Mouse (Mus musculus): ENCODE data around the gene Caskin2.

DNA sequence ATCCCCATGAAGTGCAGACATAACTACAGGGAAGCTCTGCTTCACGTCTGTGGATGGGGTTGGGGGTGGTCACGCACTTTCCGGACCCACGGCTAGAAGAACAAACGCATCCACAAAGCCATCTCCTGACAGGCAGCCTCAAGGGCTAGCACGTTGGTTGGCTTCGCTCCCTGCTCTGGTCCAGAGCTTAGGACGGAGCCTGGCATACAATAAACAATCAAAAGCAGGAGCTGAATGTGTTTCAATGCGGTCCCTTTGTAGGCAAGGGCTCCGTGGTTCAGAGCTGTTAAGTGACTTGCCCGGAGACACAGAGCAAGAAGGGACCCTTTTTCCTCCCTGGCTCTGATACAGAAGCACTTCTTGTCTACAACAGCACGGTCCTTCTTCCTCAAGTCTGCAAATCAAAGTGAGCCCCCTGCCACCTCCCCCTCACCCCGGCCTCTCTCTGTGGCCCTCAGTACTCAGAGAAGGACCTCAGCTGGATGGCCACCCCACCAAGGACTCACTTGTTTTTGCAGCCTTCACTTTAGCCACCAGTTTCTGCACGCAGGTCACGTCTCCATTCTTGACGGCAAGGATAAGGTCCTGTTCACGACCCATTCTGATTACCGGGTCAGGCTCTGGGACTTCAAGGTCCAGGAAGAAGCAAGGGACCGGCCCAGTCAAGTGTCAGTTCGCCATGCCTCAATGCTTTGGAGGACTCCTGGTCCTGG, 1.9 kb downstream of the Caskin2 start:
- TF ChIP-seq CTCF (IDR thresholded peaks at IDR 0.05; ENCODE audit: insufficient read depth, low read depth, low read length) (no peak), POLR2A (IDR thresholded peaks at IDR 0.05; ENCODE audit: insufficient read depth, low read depth, low read length) (no peak)

Measured in olfactory bulb, adult 2 months (tissue).